Mouse (Mus musculus) E14TG2a.4 (cell line): ENCODE data around the gene Slc41a1.

Experiments used
- CTCF ChIP-seq: conservative IDR thresholded peaks from 2 replicates; pipeline ENCODE4 v1.5.1; 2014; ENCODE audit warnings: low read length
- NANOG ChIP-seq: IDR thresholded peaks from 2 replicates; pipeline ENCODE4 v1.6.1; 2014; ENCODE audit warnings: borderline replicate concordance, low read length, mixed read lengths

- TF ChIP-seq CTCF (no peak), NANOG (no peak)
These were observed 34.5 kb downstream of the Slc41a1 start for GRCm38 (mm10) chr1:131861811-131862210.
